Mouse (Mus musculus) CH12.LX (cell line): Measurements from ENCODE around the gene Mgarp.

ENCODE experiments used
- MAX ChIP-seq: IDR thresholded peaks from 2 replicates; pipeline ENCODE4 v1.6.1; 2011; ENCODE audit warnings: low read length, improper control_type of control experiment
- MEF2A ChIP-seq: IDR thresholded peaks from 2 replicates; pipeline ENCODE4 v1.6.1; 2014; ENCODE audit warnings: low read depth, mild to moderate bottlenecking, inconsistent platforms, low read length, improper control_type of control experiment, borderline replicate concordance
- MYC ChIP-seq: IDR thresholded peaks from 2 replicates; pipeline ENCODE4 v1.6.1; 2011; ENCODE audit warnings: low read depth, mild to moderate bottlenecking, improper control_type of control experiment, low read length
- NRF1 ChIP-seq: IDR thresholded peaks from 2 replicates; pipeline ENCODE4 v1.6.1; 2014; ENCODE audit warnings: low read depth, mild to moderate bottlenecking, inconsistent platforms, low read length, improper control_type of control experiment, moderate library complexity

- no peak for TF ChIP-seq MYC
- TF ChIP-seq MEF2A: no peak
- no peak for TF ChIP-seq MAX
- no peak for TF ChIP-seq NRF1
These were observed 38.9 kb downstream of the Mgarp start for GRCm38 (mm10) chr3:51357624-51358023.
